Comparison of ENCODE assay signal across 20 mouse cellular contexts in genomic region chr6:88621816-88622481, GRCm38 (mm10). TPM values are rescaled to one million over a fixed set of nuclear protein-coding genes. Genes with fewer than 3 reads are reported as not detected.
DNase-seq lines count a peak whose midpoint lies in the region; ATAC-seq and TF ChIP-seq lines count a peak whose summit lies in the region.
"Had no signal": no experiment of that assay in that cellular context is flagged by ENCODE, and none has a peak within 500 bp of the region (broad histone marks: within the 10 kb centered on the region; RNA-seq: fewer than 3 reads in every experiment).

No protein-coding gene starts in this region.

- no peak overlapping the region for H3K9ac ChIP-seq in intestine, embryonic 15.5 days
- H3K9ac ChIP-seq: embryonic facial prominence, embryonic 13.5 days; forebrain, postnatal 0 days; hindbrain, embryonic 12.5 days; lung, embryonic 15.5 days; stomach, embryonic 15.5 days had no signal

- no peaks in the 10 kb centered on the region for H3K27me3 ChIP-seq in heart, embryonic 10.5 days (ENCODE audit: insufficient read depth, poor library complexity, severe bottlenecking)
- no peaks in the 10 kb centered on the region for H3K27me3 ChIP-seq in intestine, embryonic 15.5 days (replicated peaks)
- H3K27me3 ChIP-seq: embryonic facial prominence, embryonic 13.5 days; lung, embryonic 15.5 days; stomach, embryonic 15.5 days had no signal

- TF ChIP-seq CTCF in layer of hippocampus, adult 2 months (conservative IDR thresholded peaks at IDR 0.05): no peak

- H3K4me2 ChIP-seq in intestine, embryonic 15.5 days (replicated peaks): no peak overlapping the region
- H3K4me2 ChIP-seq: embryonic facial prominence, embryonic 13.5 days; hindbrain, embryonic 12.5 days; lung, embryonic 15.5 days; stomach, embryonic 15.5 days had no signal

- H3K4me3 ChIP-seq in heart, embryonic 10.5 days: no peak overlapping the region
- H3K4me3 ChIP-seq in layer of hippocampus, adult 2 months: no peak overlapping the region
- H3K4me3 ChIP-seq in intestine, embryonic 15.5 days (replicated peaks): no peak overlapping the region
- H3K4me3 ChIP-seq: embryonic facial prominence, embryonic 13.5 days; hindbrain, embryonic 12.5 days; lung, embryonic 15.5 days; stomach, embryonic 15.5 days had no signal

- 68% methylated on average over 4 of the region's 4 CpGs for WGBS in heart, embryonic 10.5 days
- 66% methylated on average over 4 of the region's 4 CpGs for WGBS in intestine, embryonic 15.5 days

- H3K9me3 ChIP-seq in heart, embryonic 10.5 days: no peaks in the 10 kb centered on the region
- no peaks in the 10 kb centered on the region for H3K9me3 ChIP-seq in intestine, embryonic 15.5 days
- H3K9me3 ChIP-seq: embryonic facial prominence, embryonic 13.5 days; hindbrain, embryonic 12.5 days; lung, embryonic 15.5 days; stomach, embryonic 15.5 days had no signal

- ATAC-seq in intestine, embryonic 15.5 days: no peak
- ATAC-seq: forebrain, postnatal 0 days; inflammation-experienced regulatory T-cells, adult 6 months had no signal

- H3K27ac ChIP-seq in heart, embryonic 10.5 days: no peak overlapping the region
- peak overlapping the region; percentile 34 for H3K27ac ChIP-seq in layer of hippocampus, adult 2 months
- H3K27ac ChIP-seq in intestine, embryonic 15.5 days: no peak overlapping the region
- H3K27ac ChIP-seq: embryonic facial prominence, embryonic 13.5 days; hindbrain, embryonic 12.5 days; lung, embryonic 15.5 days; stomach, embryonic 15.5 days had no signal

- peak; percentile 23 to 29 for DNase-seq in heart, adult 18-20 months
- DNase-seq in heart, embryonic 10.5 days (ENCODE audit: low spot score): no peak
- peak in 1 of 2 experiments; percentile 23 for DNase-seq in layer of hippocampus, adult 2 months (ENCODE audit: low spot score in 2 of 2)
- DNase-seq in layer of hippocampus, postnatal 10 days (ENCODE audit: low spot score in 2 of 2): no peak
- peak; percentile 19 for DNase-seq in cerebellum, adult 11 months
- peak; percentile 29 to 38 for DNase-seq in cerebellum, postnatal 10 days
- DNase-seq: adrenal gland, postnatal 14 days; B cell, adult 2 months; forebrain, postnatal 0 days; gastrocnemius, postnatal 36 days; kidney, postnatal 4 days; liver; spleen, adult 18-20 months had no signal

- H3K36me3 ChIP-seq in heart, embryonic 10.5 days: no peaks in the 10 kb centered on the region
- H3K36me3 ChIP-seq in intestine, embryonic 15.5 days: no peaks in the 10 kb centered on the region
- H3K36me3 ChIP-seq: embryonic facial prominence, embryonic 13.5 days; hindbrain, embryonic 12.5 days; lung, embryonic 15.5 days; stomach, embryonic 15.5 days had no signal

- peaks cover 8% of the 10 kb centered on the region; the same call in 1 of the 2 replicates for H3K4me1 ChIP-seq in heart, embryonic 10.5 days
- H3K4me1 ChIP-seq in intestine, embryonic 15.5 days (replicated peaks): peaks cover under 1% of the 10 kb centered on the region; the same call in 1 of the 2 replicates
- H3K4me1 ChIP-seq: hindbrain, embryonic 12.5 days had no signal

RNA-seq across cellular contexts. Expression of gene Kbtbd12, which starts 15.8 kb away (rescaled TPM):
- 10 to 100 TPM; 42.6 to 44.1 TPM for total RNA-seq in heart, adult 18-20 months (2021)
- polyA plus RNA-seq in heart, embryonic 10.5 days (2016; fragmentation: Nextera tagmentation; extraction: Ambion mirVana): 6.4 and 11.0 TPM in 2 replicates
- 1 to 10 TPM in 1 of 2 experiments, under 1 TPM in 1; 0.97 to 1.1 TPM for total RNA-seq in layer of hippocampus, adult 2 months (2021)
- under 1 TPM; 0.67 to 0.78 TPM for total RNA-seq in layer of hippocampus, postnatal 10 days (2021)
- polyA plus RNA-seq in intestine, embryonic 15.5 days (2015; fragmentation: Nextera tagmentation; extraction: Ambion mirVana): 0.46 and 0.78 TPM in 2 replicates
- polyA plus RNA-seq: hindbrain, embryonic 12.5 days; inflammation-experienced regulatory T-cells, adult 6 months; neural tube, embryonic 11.5 days had no signal

Comparison
In these comparisons a context has a peak if more than half of its experiments do, and no peak if none do; other contexts are left out.
1. DNase-seq: peak in heart, adult 18-20 months (2 of 2), cerebellum, adult 11 months (single experiment) and cerebellum, postnatal 10 days (2 of 2); none in heart, embryonic 10.5 days (single experiment) and layer of hippocampus, postnatal 10 days (0 of 2).
2. RNA of gene Kbtbd12, which starts 15.8 kb away (total RNA-seq): 42.6 to 44.1 TPM in heart, adult 18-20 months; 0.97 to 1.1 TPM in layer of hippocampus, adult 2 months and 0.67 to 0.78 TPM in layer of hippocampus, postnatal 10 days; every median in the first group is over 10 times any median in the second.